Mouse (Mus musculus): ENCODE data around the gene Wnt9a. TPM values are rescaled to one million over a fixed set of nuclear protein-coding genes. Genes with fewer than 3 reads are reported as not detected.

Wnt9a gene
- polyA plus RNA-seq (2021; fragmentation: Nextera tagmentation), result 0.99 and 1.1 TPM in 2 replicates
- long read RNA-seq, experiment 1, partial matches to known transcripts, result 0 of 4 reads
- long read RNA-seq, experiment 1, other reads (novel, unspliced or antisense), result 3 of 4 reads
- long read RNA-seq, experiment 2, partial matches to known transcripts, result 0 of 3 reads
- long read RNA-seq, experiment 2, other reads (novel, unspliced or antisense), result 1 of 3 reads

DNA sequence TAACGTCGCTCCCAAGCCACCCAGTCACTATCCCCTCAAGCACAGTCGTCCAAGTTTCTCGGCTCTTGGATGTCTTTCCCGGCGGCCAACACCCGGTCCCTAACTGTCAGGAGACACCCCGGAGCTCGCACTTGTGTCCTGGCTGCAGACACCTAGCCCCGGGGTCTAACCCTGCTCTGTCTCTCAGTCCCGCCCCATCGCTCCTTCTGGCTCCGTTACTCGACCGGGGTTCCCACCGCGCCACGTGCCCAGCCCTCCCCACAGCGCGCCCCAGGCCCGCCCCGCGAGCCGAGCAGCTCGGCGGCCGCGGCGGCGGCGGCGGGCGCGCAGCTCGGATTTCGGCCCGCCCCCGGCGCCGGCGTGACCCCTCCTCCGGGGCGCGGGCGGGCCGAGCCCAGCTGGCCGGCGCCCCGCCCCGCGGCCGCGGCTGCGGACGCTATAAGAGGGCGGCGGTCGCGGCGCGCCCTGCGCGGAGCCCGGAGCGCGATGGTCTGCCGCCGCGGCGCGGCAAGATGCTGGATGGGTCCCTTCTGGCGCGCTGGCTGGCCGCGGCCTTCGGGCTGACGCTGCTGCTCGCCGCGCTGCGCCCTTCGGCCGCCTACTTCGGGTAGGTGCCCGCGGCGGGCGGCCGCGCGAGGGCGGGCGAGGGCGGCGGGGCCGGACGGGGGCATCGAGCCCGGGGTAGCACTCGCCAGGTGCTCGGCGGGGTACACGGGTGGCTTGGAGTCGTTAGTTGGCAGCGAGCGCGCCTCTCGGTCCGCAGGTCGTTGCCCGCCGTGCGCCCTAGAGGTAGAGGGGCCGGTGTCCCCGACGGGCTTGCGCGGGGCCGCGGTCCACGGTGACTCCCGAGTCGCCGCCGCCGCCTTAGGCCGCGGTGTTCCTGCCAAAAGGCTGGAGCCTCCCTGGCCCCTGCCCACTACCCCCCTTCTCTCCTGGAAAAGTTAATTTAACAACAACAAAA is at the start of gene Wnt9a:
Gene Wnt9a (plus strand): TSS at position 468 of the 961 bp plus-strand sequence.

DNA sequence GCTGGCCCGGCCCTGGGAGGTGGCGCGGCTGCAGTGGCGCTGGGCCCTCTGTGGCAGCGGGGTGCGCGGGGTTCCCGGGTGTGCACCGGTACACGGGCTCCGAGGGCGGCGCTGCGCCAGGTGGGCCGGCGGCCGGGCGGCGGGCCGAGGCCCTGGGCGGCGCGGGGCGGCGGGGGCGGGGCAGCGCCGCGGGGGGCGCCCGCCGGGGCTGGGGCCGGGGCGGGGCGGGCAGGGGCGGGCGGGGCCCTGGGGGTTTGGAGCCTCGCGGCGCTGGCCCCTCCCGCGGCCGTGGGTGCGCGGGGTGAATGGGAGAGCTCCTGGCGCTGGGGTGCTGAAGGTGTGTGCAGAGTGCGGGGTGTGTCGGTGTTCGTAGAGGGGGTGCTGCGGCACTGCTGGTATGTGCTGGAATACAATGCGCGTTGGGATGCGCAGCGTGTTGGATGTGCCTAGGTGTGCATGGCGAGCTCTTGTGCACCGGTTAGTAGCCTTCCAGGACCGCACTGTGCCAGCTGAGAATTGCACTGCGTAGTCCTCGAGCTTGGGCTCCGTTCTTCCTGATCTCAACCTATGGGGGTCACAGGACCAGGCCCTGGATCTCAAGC is 15.9 kb upstream of the Wnt9a start, which contains the start of gene Wnt3a:
Gene Wnt3a (minus strand): TSS at position 51 of the 602 bp plus-strand sequence.

DNA sequence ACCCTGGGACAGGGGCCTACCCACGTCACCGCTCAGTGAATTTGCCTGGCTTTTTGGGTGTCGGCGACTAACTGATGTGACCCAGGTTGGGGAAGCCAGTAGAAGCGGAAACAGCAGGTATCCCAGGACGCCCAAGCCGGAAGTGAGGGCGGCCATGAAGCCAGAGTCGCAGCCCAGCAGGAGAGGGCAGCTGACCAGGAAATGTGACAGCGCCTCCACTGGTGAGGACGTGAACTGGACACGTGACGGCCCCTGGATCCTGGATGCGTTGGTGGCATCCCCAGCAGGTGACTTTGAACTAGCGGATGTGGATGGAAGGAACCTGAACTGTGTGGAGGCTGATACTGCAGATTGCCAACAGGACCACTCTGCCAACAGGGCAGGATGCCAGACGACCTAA is 68.7 kb downstream of the Wnt9a start, which contains the start of gene Prss38:
Gene Prss38 (minus strand): TSS at position 183 of the 400 bp plus-strand sequence.

Small RNA genes lying within 50 kb of the gene (microRNA-seq; reads per million reads assigned to microRNA genes)
- not detected for gene Gm24756

Other genes with a start within 250 kb of the Wnt9a start
- 0.41 and 0.49 TPM in 2 replicates for gene Obscn, start 170.5 kb upstream of the Wnt9a start, polyA plus RNA-seq (2021; fragmentation: Nextera tagmentation)
- gene Iba57, start 143.2 kb upstream of the Wnt9a start, polyA plus RNA-seq (2021; fragmentation: Nextera tagmentation), result 2.0 and 3.1 TPM in 2 replicates
- gene Gjc2, start 123.7 kb upstream of the Wnt9a start, polyA plus RNA-seq (2021; fragmentation: Nextera tagmentation), result 6.5 and 7.0 TPM in 2 replicates
- 552 and 573 TPM in 2 replicates for gene Guk1, start 114.7 kb upstream of the Wnt9a start, polyA plus RNA-seq (2021; fragmentation: Nextera tagmentation)
- 179 and 195 TPM in 2 replicates for gene Mrpl55, start 104.4 kb upstream of the Wnt9a start, polyA plus RNA-seq (2021; fragmentation: Nextera tagmentation)
- 33.7 and 34.5 TPM in 2 replicates for gene 2310033P09Rik, start 98.6 kb upstream of the Wnt9a start, polyA plus RNA-seq (2021; fragmentation: Nextera tagmentation)
- gene Arf1, start 78.7 kb upstream of the Wnt9a start, polyA plus RNA-seq (2021; fragmentation: Nextera tagmentation), result 572 and 575 TPM in 2 replicates
- gene Wnt3a, start 16.2 kb upstream of the Wnt9a start, polyA plus RNA-seq (2021; fragmentation: Nextera tagmentation), result 0.05 and 0.08 TPM in 2 replicates
- not detected in 2 replicates for gene Prss38, start 68.7 kb downstream of the Wnt9a start, polyA plus RNA-seq (2021; fragmentation: Nextera tagmentation)
- gene Jmjd4, start 143.1 kb downstream of the Wnt9a start, polyA plus RNA-seq (2021; fragmentation: Nextera tagmentation), result 6.5 and 7.7 TPM in 2 replicates
- 573 and 613 TPM in 2 replicates for gene Snap47, start 144.3 kb downstream of the Wnt9a start, polyA plus RNA-seq (2021; fragmentation: Nextera tagmentation)
- gene Zfp867, start 165.5 kb downstream of the Wnt9a start, polyA plus RNA-seq (2021; fragmentation: Nextera tagmentation), result 2.7 and 2.9 TPM in 2 replicates
- 3.1 and 3.9 TPM in 2 replicates for gene Zkscan17, start 219.8 kb downstream of the Wnt9a start, polyA plus RNA-seq (2021; fragmentation: Nextera tagmentation)
- gene Nlrp3, start 234.6 kb downstream of the Wnt9a start, polyA plus RNA-seq (2021; fragmentation: Nextera tagmentation), result 0.29 and 0.38 TPM in 2 replicates

Data from layer of hippocampus, adult 6 months (tissue).